In the genomic region with DNA sequence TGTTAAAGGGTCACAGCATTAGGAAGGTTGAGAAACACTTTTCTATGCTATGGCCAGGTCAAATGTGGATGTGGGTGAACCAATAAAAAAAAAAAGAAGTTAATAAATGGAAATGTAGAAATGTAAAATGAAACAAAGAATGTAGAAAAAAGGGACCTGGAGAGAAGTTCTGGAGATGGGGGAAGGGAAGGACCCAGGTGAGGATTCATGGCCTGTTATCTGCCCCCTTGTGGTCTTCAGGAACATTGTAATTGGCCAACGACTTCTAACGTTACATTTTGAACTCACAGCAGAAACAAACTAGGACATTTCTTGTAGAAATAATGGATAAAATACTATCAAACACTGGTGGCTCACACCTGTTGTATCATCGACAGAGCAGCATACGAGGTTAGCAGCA, we compare ENCODE assay signal across 12 mouse cellular contexts. TPM values are rescaled to one million over a fixed set of nuclear protein-coding genes. Genes with fewer than 3 reads are reported as not detected.
DNase-seq lines count a peak whose midpoint lies in the region; ATAC-seq and TF ChIP-seq lines count a peak whose summit lies in the region.
"Had no signal": no experiment of that assay in that cellular context is flagged by ENCODE, and none has a peak within 500 bp of the region (broad histone marks: within the 10 kb centered on the region; RNA-seq: fewer than 3 reads in every experiment).

No protein-coding gene starts in this region.

- DNase-seq in forebrain, postnatal 0 days = no peak
- no peak for DNase-seq in lung, adult 2 months
- no peak for DNase-seq in lung, adult 18-20 months
- no peak for DNase-seq in adrenal gland, adult (ENCODE audit: inconsistent age in 2 of 2, low spot score in 1 of 2)
- DNase-seq in adrenal gland, postnatal 10 days = no peak
- DNase-seq: gastrocnemius, postnatal 14 days; heart, postnatal 14 days; kidney, postnatal 14 days had no signal

- no peak for ATAC-seq in forebrain, postnatal 0 days
- ATAC-seq in forebrain, embryonic 16.5 days = no peak
- peak; percentile 65 for ATAC-seq in megakaryocyte progenitor cell, adult 5-6 weeks (replicated peaks; ENCODE audit: poor library complexity)

- no peak for TF ChIP-seq POLR2A in lung, adult 2 months (IDR thresholded peaks at IDR 0.05; ENCODE audit: borderline replicate concordance, extremely low read depth, low read depth, low read length)
- TF ChIP-seq POLR2A in ES-Bruce4 (IDR thresholded peaks at IDR 0.05; ENCODE audit: insufficient read depth, low read length) = no peak

- no peaks in the 10 kb centered on the region for H3K36me3 ChIP-seq in forebrain, postnatal 0 days (ENCODE audit: insufficient read depth)
- no peaks in the 10 kb centered on the region for H3K36me3 ChIP-seq in forebrain, embryonic 16.5 days (ENCODE audit: control insufficient read depth, insufficient read depth)
- H3K36me3 ChIP-seq in ES-Bruce4 (ENCODE audit: control insufficient read depth, insufficient read depth, low read length, poor library complexity, severe bottlenecking) = no peaks in the 10 kb centered on the region
- H3K36me3 ChIP-seq: neural tube, embryonic 12.5 days had no signal

- no peaks in the 10 kb centered on the region for H3K9me3 ChIP-seq in forebrain, postnatal 0 days (ENCODE audit: low read length)
- no peaks in the 10 kb centered on the region for H3K9me3 ChIP-seq in forebrain, embryonic 16.5 days (ENCODE audit: control insufficient read depth, low read length)
- H3K9me3 ChIP-seq in ES-Bruce4 (replicated peaks; ENCODE audit: control insufficient read depth, insufficient read depth, low read length, poor library complexity, severe bottlenecking) = no peaks in the 10 kb centered on the region
- H3K9me3 ChIP-seq: neural tube, embryonic 12.5 days had no signal

- H3K27ac ChIP-seq in forebrain, postnatal 0 days (ENCODE audit: low read depth, low read length) = no peak overlapping the region
- H3K27ac ChIP-seq in forebrain, embryonic 16.5 days (ENCODE audit: low read length) = no peak overlapping the region
- H3K27ac ChIP-seq in ES-Bruce4 (ENCODE audit: insufficient read depth, low read length) = no peak overlapping the region
- H3K27ac ChIP-seq: neural tube, embryonic 12.5 days had no signal

- TF ChIP-seq EP300 in ES-Bruce4 (IDR thresholded peaks at IDR 0.05; ENCODE audit: insufficient read depth, low read depth, low read length) = no peak

- WGBS in forebrain, postnatal 0 days = 56% methylated on average over 4 of the region's 4 CpGs
- 53% methylated on average over 4 of the region's 4 CpGs for WGBS in forebrain, embryonic 16.5 days
- WGBS in lung, adult 2 months = 36% methylated on average over 4 of the region's 4 CpGs

- H3K4me3 ChIP-seq in forebrain, postnatal 0 days (ENCODE audit: low read depth, low read length) = no peak overlapping the region
- H3K4me3 ChIP-seq in forebrain, embryonic 16.5 days (replicated peaks; ENCODE audit: low read length) = no peak overlapping the region
- no peak overlapping the region for H3K4me3 ChIP-seq in lung, adult 2 months (replicated peaks; ENCODE audit: extremely low read depth, low read depth, low read length)
- no peak overlapping the region for H3K4me3 ChIP-seq in ES-Bruce4 (ENCODE audit: low read depth, low read length)
- H3K4me3 ChIP-seq: neural tube, embryonic 12.5 days had no signal

- TF ChIP-seq CTCF in forebrain, postnatal 0 days (IDR thresholded peaks at IDR 0.05; ENCODE audit: low read depth) = peak; percentile 47
- TF ChIP-seq CTCF in lung, adult 2 months (IDR thresholded peaks at IDR 0.05; ENCODE audit: insufficient read depth, low read length) = 0 out of 2 replicates have a peak, but pooled peaks have one; percentile 31
- peak; percentile 17 for TF ChIP-seq CTCF in ES-Bruce4 (IDR thresholded peaks at IDR 0.05; ENCODE audit: low read depth, low read length)

- H3K4me2 ChIP-seq in forebrain, postnatal 0 days (ENCODE audit: low read depth) = no peak overlapping the region
- H3K4me2 ChIP-seq in forebrain, embryonic 16.5 days (ENCODE audit: low read length) = no peak overlapping the region
- H3K4me2 ChIP-seq: neural tube, embryonic 12.5 days had no signal

- peaks cover 15% of the 10 kb centered on the region for H3K4me1 ChIP-seq in forebrain, postnatal 0 days (ENCODE audit: insufficient read depth)
- peaks cover 17% of the 10 kb centered on the region for H3K4me1 ChIP-seq in forebrain, embryonic 16.5 days (replicated peaks; ENCODE audit: control insufficient read depth, insufficient read depth, low read length)
- H3K4me1 ChIP-seq in lung, adult 2 months (ENCODE audit: control insufficient read depth, insufficient read depth, low read length) = no peaks in the 10 kb centered on the region
- peaks cover 3% of the 10 kb centered on the region for H3K4me1 ChIP-seq in ES-Bruce4 (ENCODE audit: control insufficient read depth, insufficient read depth, low read length)

- H3K9ac ChIP-seq in forebrain, postnatal 0 days = no peak overlapping the region
- no peak overlapping the region for H3K9ac ChIP-seq in forebrain, embryonic 16.5 days (replicated peaks; ENCODE audit: low read depth, low read length)
- no peak overlapping the region for H3K9ac ChIP-seq in ES-Bruce4 (ENCODE audit: low read depth, poor library complexity, severe bottlenecking)
- H3K9ac ChIP-seq: neural tube, embryonic 12.5 days had no signal

- no peaks in the 10 kb centered on the region for H3K27me3 ChIP-seq in forebrain, postnatal 0 days (ENCODE audit: insufficient read depth, low read length)
- H3K27me3 ChIP-seq in forebrain, embryonic 16.5 days (replicated peaks; ENCODE audit: control insufficient read depth, insufficient read depth, low read length) = no peaks in the 10 kb centered on the region
- no peaks in the 10 kb centered on the region for H3K27me3 ChIP-seq in ES-Bruce4 (ENCODE audit: control insufficient read depth, insufficient read depth, low read length, poor library complexity, severe bottlenecking)
- H3K27me3 ChIP-seq: neural tube, embryonic 12.5 days had no signal

RNA-seq across cellular contexts. Expression of a gene that starts 7.9 kb away (rescaled TPM):
- 40.9 and 43.7 TPM in 2 replicates for total RNA-seq in forebrain, postnatal 0 days (2014; rRNA removed)
- polyA plus RNA-seq in forebrain, postnatal 0 days (2015; fragmentation: Nextera tagmentation; extraction: Ambion mirVana) = 16.2 and 19.0 TPM in 2 replicates
- polyA plus RNA-seq in forebrain, embryonic 16.5 days (2015; fragmentation: Nextera tagmentation; extraction: Ambion mirVana) = 29.2 and 31.4 TPM in 2 replicates
- polyA plus RNA-seq in lung, adult 2 months (2012; rRNA removed) = 25.3 and 29.5 TPM in 2 replicates
- polyA plus RNA-seq in ES-Bruce4 (2011; ENCODE audit: insufficient read depth, insufficient read length, low read depth, missing spikeins) = 44.8 and 49.8 TPM in 2 replicates
- 20.1 and 24.7 TPM in 2 replicates for total RNA-seq in megakaryocyte progenitor cell, adult 5-6 weeks (2015)
- total RNA-seq in megakaryocyte progenitor cell, adult 5-6 weeks (2017) = 26.7 and 28.9 TPM in 2 replicates
- 10 to 100 TPM; 26.3 to 40.2 TPM for total RNA-seq in adrenal gland, postnatal 10 days (2021)

RNA-seq across cellular contexts. Expression of a gene that starts 38.4 kb away (rescaled TPM):
- total RNA-seq in forebrain, postnatal 0 days (2014; rRNA removed) = 31.2 and 33.2 TPM in 2 replicates
- 6.5 and 9.4 TPM in 2 replicates for polyA plus RNA-seq in forebrain, postnatal 0 days (2015; fragmentation: Nextera tagmentation; extraction: Ambion mirVana)
- 6.1 and 7.7 TPM in 2 replicates for polyA plus RNA-seq in forebrain, embryonic 16.5 days (2015; fragmentation: Nextera tagmentation; extraction: Ambion mirVana)
- 1.1 and 1.4 TPM in 2 replicates for polyA plus RNA-seq in lung, adult 2 months (2012; rRNA removed)
- polyA plus RNA-seq in ES-Bruce4 (2011; ENCODE audit: insufficient read depth, insufficient read length, low read depth, missing spikeins) = not detected in 2 replicates
- 0.02 TPM in 1 of 2 replicates, not detected in the other for total RNA-seq in megakaryocyte progenitor cell, adult 5-6 weeks (2015)
- total RNA-seq in megakaryocyte progenitor cell, adult 5-6 weeks (2017) = 0.12 TPM in 1 of 2 replicates, not detected in the other
- total RNA-seq in adrenal gland, postnatal 10 days (2021) = 1 to 10 TPM; 1.3 to 2.5 TPM
